Mouse (Mus musculus): ENCODE measurements around the gene Dennd1b.

GRCm38 (mm10) chr1:138995621-138996380 lies 32.6 kb downstream of the Dennd1b start:
- no peak for TF ChIP-seq POLR2A (IDR thresholded peaks at IDR 0.05; ENCODE audit: insufficient read depth, low read depth, low read length)
- no peak for TF ChIP-seq CTCF (IDR thresholded peaks at IDR 0.05; ENCODE audit: insufficient read depth, low read depth, low read length)
